Mouse (Mus musculus): ENCODE measurements around the gene Bmper.

GRCm38 (mm10) chr9:23307835-23308234, 85.0 kb downstream of the Bmper start:
- TF ChIP-seq TAL1 (conservative IDR thresholded peaks at IDR 0.05; ENCODE audit: low read depth, low read length) (no peak), CTCF (IDR thresholded peaks at IDR 0.05; ENCODE audit: low read depth, low read length) (no peak), GATA1 (IDR thresholded peaks at IDR 0.05; ENCODE audit: borderline replicate concordance, low read length) (no peak), POLR2AphosphoS5 (IDR thresholded peaks at IDR 0.05; ENCODE audit: insufficient replicate concordance, low read depth, low read length) (no peak)
